Mouse (Mus musculus) urinary bladder, postnatal 36 days (tissue): Measurements from ENCODE around the gene Pou3f3.

Experiments
- DNase-seq, 2 experiments: peaks; one replicate each; pipeline ENCODE4 v3.0.0; 2022; ENCODE audit warnings: low spot score in 2 of 2, mixed read lengths in 1 of 2

The Pou3f3 gene

GRCm38 (mm10) chr1:42710234-42710633, 14.7 kb downstream of the Pou3f3 start:
- DNase-seq: no peak

GRCm38 (mm10) chr1:42710995-42711394, 15.4 kb downstream of the Pou3f3 start:
- DNase-seq: no peak

- no peak for DNase-seq
Observed at GRCm38 (mm10) chr1:42711456-42712310, 16.1 kb downstream of the Pou3f3 start.

GRCm38 (mm10) chr1:42712311-42712690, 16.7 kb downstream of the Pou3f3 start:
- DNase-seq: no peak

GRCm38 (mm10) chr1:42713104-42713932, 17.8 kb downstream of the Pou3f3 start:
- DNase-seq: no peak

GRCm38 (mm10) chr1:42714016-42714931, 18.7 kb downstream of the Pou3f3 start:
- no peak for DNase-seq

- DNase-seq: no peak
Observed at GRCm38 (mm10) chr1:42718549-42718948, 23.0 kb downstream of the Pou3f3 start.

- no peak for DNase-seq
Observed at GRCm38 (mm10) chr1:42721353-42721752, 25.8 kb downstream of the Pou3f3 start.

- no peak for DNase-seq
Observed at GRCm38 (mm10) chr1:42723769-42724300, 28.3 kb downstream of the Pou3f3 start.

GRCm38 (mm10) chr1:42724881-42725280, 29.3 kb downstream of the Pou3f3 start:
- DNase-seq: no peak

GRCm38 (mm10) chr1:42727161-42727560, 31.6 kb downstream of the Pou3f3 start:
- DNase-seq: no peak

GRCm38 (mm10) chr1:42727676-42728075, 32.1 kb downstream of the Pou3f3 start:
- no peak for DNase-seq

GRCm38 (mm10) chr1:42741383-42742241, 46.0 kb downstream of the Pou3f3 start:
- no peak for DNase-seq

- DNase-seq: no peak
Observed at GRCm38 (mm10) chr1:42742242-42742560, 46.6 kb downstream of the Pou3f3 start.

GRCm38 (mm10) chr1:42745047-42745446, 49.5 kb downstream of the Pou3f3 start:
- no peak for DNase-seq

- DNase-seq: no peak
Observed at GRCm38 (mm10) chr1:42749536-42750292, 54.1 kb downstream of the Pou3f3 start.
